Mouse (Mus musculus) E14TG2a.4 (cell line): Measurements from ENCODE around the gene Tmco1.

Source experiments
- H3K27me3 ChIP-seq: 2 replicates; pipeline ENCODE4 v1.6.1; 2014; ENCODE audit warnings: low read length, control low read depth; ENCODE audit not compliant: insufficient read depth
- H3K36me3 ChIP-seq: 2 replicates; pipeline ENCODE4 v1.6.1; 2014; ENCODE audit warnings: low read length, control low read depth; ENCODE audit not compliant: insufficient read depth
- H3K4me1 ChIP-seq: replicated peaks from 2 replicates; pipeline ENCODE4 v1.6.1; 2014; ENCODE audit warnings: low read depth, low read length, control low read depth
- H3K4me3 ChIP-seq: replicated peaks from 2 replicates; pipeline ENCODE4 v1.5.1; 2014; ENCODE audit warnings: mild to moderate bottlenecking, low read length
- H3K9me3 ChIP-seq: 2 replicates; pipeline ENCODE4 v1.6.1; 2014; ENCODE audit warnings: low read length, control low read depth
- CTCF ChIP-seq: conservative IDR thresholded peaks from 2 replicates; pipeline ENCODE4 v1.5.1; 2014; ENCODE audit warnings: low read length
- NANOG ChIP-seq: IDR thresholded peaks from 2 replicates; pipeline ENCODE4 v1.6.1; 2014; ENCODE audit warnings: borderline replicate concordance, low read length, mixed read lengths
- POU5F1 ChIP-seq: IDR thresholded peaks from 2 replicates; pipeline ENCODE4 v1.6.1; 2014; ENCODE audit warnings: low read length, borderline replicate concordance

The Tmco1 gene

DNA sequence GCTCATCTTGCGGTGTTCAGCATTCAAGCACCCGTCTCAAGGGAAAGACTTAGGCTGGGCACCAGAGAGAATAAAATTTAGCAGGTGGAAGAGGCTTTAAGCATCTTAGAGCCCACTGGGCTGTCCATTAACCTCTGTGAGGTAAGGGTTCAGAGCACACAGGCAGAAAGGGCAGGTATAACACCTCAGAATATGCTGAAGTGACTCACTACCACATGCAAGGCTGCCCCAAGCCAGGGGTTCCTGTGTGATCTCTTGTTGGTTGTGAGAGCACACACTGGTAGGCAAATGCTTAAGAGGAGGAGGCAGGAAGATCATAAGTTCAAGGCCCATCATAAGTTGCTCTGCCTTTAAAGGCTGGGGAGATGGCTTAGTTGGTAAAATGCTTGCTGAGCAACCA lies 72.0 kb downstream of the Tmco1 start:
- Histone ChIP-seq H3K36me3 (0 out of 2 replicates have a peak, but pooled peaks cover 5% of the 10 kb centered on the region), H3K4me1 (peaks cover 67% of the 10 kb centered on the region), H3K9me3 (no peaks in the 10 kb centered on the region), H3K27me3 (peaks cover 10% of the 10 kb centered on the region; the same call in 1 of the 2 replicates), H3K4me3 (no peak overlapping the region)
- TF ChIP-seq NANOG: no peak
- no peak for TF ChIP-seq CTCF
- TF ChIP-seq POU5F1: no peak

DNA sequence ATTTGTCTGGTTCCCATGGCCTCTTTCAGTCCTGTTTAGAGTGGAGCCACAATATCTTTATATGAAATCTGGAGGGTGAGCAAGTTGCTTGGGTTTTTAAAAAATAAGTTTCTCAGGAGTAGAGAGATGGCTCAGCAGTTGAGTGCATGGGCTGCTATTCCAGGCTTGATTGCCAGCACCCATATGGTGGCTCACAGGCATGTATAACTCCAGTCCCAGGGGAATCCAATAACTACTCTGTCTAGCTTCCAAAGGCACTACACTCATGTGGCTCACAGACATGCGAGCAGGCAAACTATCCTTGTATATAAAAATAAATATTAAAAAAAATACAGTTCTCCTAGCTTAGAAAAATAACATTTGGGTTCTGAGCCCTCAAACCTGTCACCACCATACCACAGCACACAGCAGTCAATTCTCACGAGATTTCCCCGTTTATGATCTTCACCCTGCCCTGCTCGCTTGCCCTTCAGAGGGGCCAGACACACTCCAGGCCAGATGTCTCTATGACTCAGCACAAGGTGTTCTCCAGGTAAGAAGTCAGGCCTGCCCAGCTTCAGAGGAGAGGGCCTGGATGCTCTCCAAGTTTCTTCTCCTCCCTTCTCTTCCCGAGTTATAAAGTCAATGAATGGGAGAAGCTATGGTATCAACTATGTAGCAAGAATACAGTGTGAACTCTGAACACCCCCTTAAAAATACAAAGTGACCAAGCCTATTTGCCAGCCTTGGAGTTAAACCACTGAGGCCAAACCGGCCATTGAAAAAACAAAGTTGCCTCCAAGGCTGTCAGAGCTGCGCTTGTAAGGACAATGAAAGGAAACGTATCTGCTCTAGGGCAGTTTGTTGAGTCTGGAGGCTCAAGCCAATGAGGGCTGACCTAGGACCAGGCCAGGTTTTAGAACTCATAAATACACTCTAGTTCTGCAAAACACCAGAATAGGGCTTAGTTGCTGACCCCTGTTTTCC lies 73.2 kb downstream of the Tmco1 start:
- TF ChIP-seq NANOG (no peak), CTCF (no peak), POU5F1 (no peak)
- Histone ChIP-seq H3K9me3 (no peaks in the 10 kb centered on the region), H3K27me3 (0 out of 2 replicates have a peak, but pooled peaks cover 5% of the 10 kb centered on the region), H3K4me1 (peaks cover 65% of the 10 kb centered on the region), H3K36me3 (0 out of 2 replicates have a peak, but pooled peaks cover 2% of the 10 kb centered on the region), H3K4me3 (no peak overlapping the region)

DNA sequence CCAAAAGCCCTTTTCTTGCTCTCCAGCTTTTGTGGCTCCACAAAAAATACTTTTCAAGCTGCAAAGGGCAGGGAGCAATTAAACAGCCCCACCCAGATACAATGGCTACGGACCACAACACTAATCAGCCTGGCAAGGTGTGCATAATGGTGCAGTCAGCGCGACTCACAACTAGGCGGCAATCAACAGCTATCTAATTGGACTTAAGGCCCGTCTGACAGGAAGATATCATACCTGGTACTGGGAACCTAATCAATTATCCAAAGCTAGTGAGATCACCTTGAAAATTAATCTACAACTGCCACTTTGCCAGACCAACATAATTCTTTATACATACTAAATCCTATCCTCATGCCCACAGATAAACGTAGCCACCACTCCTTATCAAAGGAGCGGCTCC lies 74.1 kb downstream of the Tmco1 start:
- no peak for TF ChIP-seq CTCF
- no peak for TF ChIP-seq POU5F1
- no peak for TF ChIP-seq NANOG
- no peaks in the 10 kb centered on the region for H3K9me3 ChIP-seq
- H3K4me3 ChIP-seq: no peak overlapping the region

DNA sequence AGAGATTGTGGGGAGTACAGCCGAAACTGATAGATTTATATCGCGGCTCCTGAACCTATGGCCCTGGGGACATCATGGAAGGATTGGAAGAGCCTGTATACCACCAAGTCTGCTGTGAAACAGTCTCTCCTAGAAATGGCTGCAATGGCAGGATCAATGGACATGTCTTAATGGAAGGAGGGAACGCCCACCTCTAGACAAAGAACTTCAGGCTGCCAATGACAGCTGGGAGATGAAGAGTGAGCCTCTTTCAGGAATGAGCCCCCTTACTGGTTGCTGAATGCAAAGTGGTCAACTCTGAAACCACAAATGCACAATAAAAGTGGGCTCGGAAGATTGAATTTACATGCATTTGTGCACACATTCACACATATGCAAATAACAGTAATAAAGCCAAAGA lies 74.6 kb downstream of the Tmco1 start:
- Histone ChIP-seq H3K4me1 (peaks cover 57% of the 10 kb centered on the region), H3K4me3 (no peak overlapping the region), H3K27me3 (0 out of 2 replicates have a peak, but pooled peaks cover 7% of the 10 kb centered on the region), H3K36me3 (no peaks in the 10 kb centered on the region), H3K9me3 (no peaks in the 10 kb centered on the region)
- TF ChIP-seq POU5F1 (no peak), CTCF (no peak), NANOG (no peak)

More for the DNA sequence above, 74.1 kb downstream of the Tmco1 start:
- H3K36me3 ChIP-seq: no peaks in the 10 kb centered on the region
- peaks cover 62% of the 10 kb centered on the region for H3K4me1 ChIP-seq
- H3K27me3 ChIP-seq: 0 out of 2 replicates have a peak, but pooled peaks cover 6% of the 10 kb centered on the region

DNA sequence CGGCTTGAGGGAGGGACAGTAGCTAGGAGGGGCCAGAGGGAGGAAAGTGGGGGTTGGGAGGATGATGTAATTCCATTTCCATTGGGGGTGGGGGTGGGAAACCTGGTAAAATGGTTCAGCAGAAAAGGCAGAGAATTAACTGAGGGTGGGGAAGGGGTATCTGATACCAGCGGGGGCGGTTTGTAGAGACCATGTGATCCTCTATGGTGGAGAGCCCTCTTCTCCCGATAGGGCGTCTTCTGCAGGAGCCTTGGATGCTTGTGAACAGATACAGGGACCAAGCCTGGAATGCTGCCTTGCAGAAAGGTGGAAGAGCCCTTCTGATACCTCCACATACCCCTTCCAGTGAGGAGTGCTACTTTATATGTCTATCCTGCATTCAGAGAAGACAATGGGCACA lies 75.0 kb downstream of the Tmco1 start:
- no peak overlapping the region for H3K4me3 ChIP-seq
- peaks cover 53% of the 10 kb centered on the region for H3K4me1 ChIP-seq
- H3K27me3 ChIP-seq: 0 out of 2 replicates have a peak, but pooled peaks cover 7% of the 10 kb centered on the region
- H3K9me3 ChIP-seq: no peaks in the 10 kb centered on the region
- TF ChIP-seq CTCF: no peak
- TF ChIP-seq POU5F1: no peak
- no peak for TF ChIP-seq NANOG
- H3K36me3 ChIP-seq: no peaks in the 10 kb centered on the region
